Mouse (Mus musculus) CH12.LX (cell line): ENCODE measurements around the gene Iscu. TPM values are rescaled to one million over a fixed set of nuclear protein-coding genes. Genes with fewer than 3 reads are reported as not detected.
"Not testable (repeated sequence)": the region's sequence is repeated elsewhere in the genome, so short reads cannot be mapped to it uniquely, and the experiment has no call there.

Experiments used
- DNase-seq: peaks from one replicate; pipeline ENCODE4 v3.0.0-alpha.2; 2013; ENCODE audit errors: extremely low read depth
- H3K27ac ChIP-seq: 2 replicates; pipeline ENCODE4 v1.5.1; 2012; ENCODE audit warnings: low read depth, mild to moderate bottlenecking, control low read depth, moderate library complexity; ENCODE audit not compliant: insufficient read depth
- H3K27me3 ChIP-seq: replicated peaks from 2 replicates; pipeline ENCODE3; 2012; ENCODE audit warnings: inconsistent platforms
- H3K36me3 ChIP-seq, 2 experiments: replicated peaks in 1 of 2; 2 replicates each; pipeline versions ENCODE3 to v1.6.1; 2012; ENCODE audit warnings: inconsistent platforms in 1 of 2, low read length in 1 of 2, mild to moderate bottlenecking in 1 of 2, mixed read lengths in 1 of 2, moderate library complexity in 1 of 2; ENCODE audit not compliant: control insufficient read depth in 1 of 2, insufficient read depth in 1 of 2
- H3K4me1 ChIP-seq, 2 experiments: 2 replicates each; pipeline ENCODE4 v1.6.1; 2012; ENCODE audit warnings: inconsistent platforms in 1 of 2, moderate library complexity in 1 of 2; ENCODE audit not compliant: insufficient read depth in 2 of 2, control insufficient read depth in 1 of 2
- H3K4me2 ChIP-seq: 2 replicates; pipeline ENCODE4 v1.6.1; 2012; ENCODE audit warnings: low read depth, mild to moderate bottlenecking, control low read depth; ENCODE audit not compliant: poor library complexity, insufficient read depth, severe bottlenecking
- H3K4me3 ChIP-seq, 3 experiments: fragments of 150-350 bp in 1 of 3; sonication (generic) in 1 of 3; replicated peaks in 1 of 3; 2 replicates each; pipeline versions ENCODE3 to v1.5.1; 2011 to 2012; ENCODE audit warnings: low read depth in 2 of 3, low read length in 2 of 3, mild to moderate bottlenecking in 2 of 3, moderate library complexity in 2 of 3, control low read depth in 1 of 3, improper control_type of control experiment in 1 of 3, inconsistent platforms in 1 of 3, mixed read lengths in 1 of 3; ENCODE audit not compliant: poor library complexity in 1 of 3
- H3K79me2 ChIP-seq: replicated peaks from 2 replicates; pipeline ENCODE4 v1.6.1; 2012; ENCODE audit warnings: mild to moderate bottlenecking, moderate library complexity; ENCODE audit not compliant: control insufficient read depth, poor library complexity, insufficient read depth, severe bottlenecking; ENCODE audit errors: extremely low read depth
- H3K9ac ChIP-seq: 2 replicates; pipeline ENCODE4 v1.6.1; 2012; ENCODE audit warnings: low read depth, mild to moderate bottlenecking, control low read depth, moderate library complexity; ENCODE audit not compliant: insufficient read depth
- H3K9me3 ChIP-seq: replicated peaks from 2 replicates; pipeline ENCODE3; 2012; ENCODE audit warnings: low read length, inconsistent platforms, mixed read lengths
- BHLHE40 ChIP-seq: IDR thresholded peaks from 2 replicates; pipeline ENCODE4 v1.6.1; 2011; ENCODE audit warnings: mild to moderate bottlenecking, low read depth, low read length, improper control_type of control experiment
- CHD2 ChIP-seq: IDR thresholded peaks from 2 replicates; pipeline ENCODE4 v1.6.1; 2011; ENCODE audit warnings: low read length, improper control_type of control experiment
- CTCF ChIP-seq, 2 experiments: IDR thresholded peaks in 1 of 2; conservative IDR thresholded peaks in 1 of 2; 2 replicates each; pipeline ENCODE4 v1.5.1; 2011 to 2012; ENCODE audit warnings: low read depth in 2 of 2, low read length in 2 of 2, improper control_type of control experiment in 1 of 2, inconsistent platforms in 1 of 2, mild to moderate bottlenecking in 1 of 2, moderate library complexity in 1 of 2
- E2F4 ChIP-seq: IDR thresholded peaks from 2 replicates; pipeline ENCODE4 v1.6.1; 2011; ENCODE audit warnings: low read depth, low read length, improper control_type of control experiment; ENCODE audit not compliant: insufficient replicate concordance
- ELF1 ChIP-seq: IDR thresholded peaks from 2 replicates; pipeline ENCODE4 v1.6.1; 2014; ENCODE audit warnings: low read depth, mild to moderate bottlenecking, inconsistent platforms, low read length, improper control_type of control experiment
- EP300 ChIP-seq: IDR thresholded peaks from 2 replicates; pipeline ENCODE4 v1.6.1; 2011; ENCODE audit warnings: low read length, improper control_type of control experiment
- ETS1 ChIP-seq: conservative IDR thresholded peaks from 2 replicates; pipeline ENCODE4 v1.6.1; 2012; ENCODE audit warnings: low read depth, mild to moderate bottlenecking, inconsistent platforms, low read length, improper control_type of control experiment, moderate library complexity
- GABPA ChIP-seq: IDR thresholded peaks from 2 replicates; pipeline ENCODE4 v1.6.1; 2012; ENCODE audit warnings: low read depth, low read length, improper control_type of control experiment, inconsistent platforms; ENCODE audit not compliant: insufficient replicate concordance
- HCFC1 ChIP-seq: IDR thresholded peaks from 2 replicates; pipeline ENCODE4 v1.6.1; 2012; ENCODE audit warnings: low read depth, mild to moderate bottlenecking, inconsistent platforms, low read length, improper control_type of control experiment
- IRF4 ChIP-seq: IDR thresholded peaks from 2 replicates; pipeline ENCODE4 v1.6.1; 2014; ENCODE audit warnings: low read depth, mild to moderate bottlenecking, inconsistent platforms, low read length, improper control_type of control experiment
- JUN ChIP-seq: IDR thresholded peaks from 2 replicates; pipeline ENCODE4 v1.6.1; 2011; ENCODE audit warnings: low read depth, mild to moderate bottlenecking, low read length, improper control_type of control experiment, moderate library complexity; ENCODE audit not compliant: insufficient read depth
- JUND ChIP-seq: conservative IDR thresholded peaks from 2 replicates; pipeline ENCODE4 v1.6.1; 2011; ENCODE audit warnings: low read depth, low read length, improper control_type of control experiment
- MAFK ChIP-seq: IDR thresholded peaks from 2 replicates; pipeline ENCODE4 v1.6.1; 2011; ENCODE audit warnings: low read length, improper control_type of control experiment; ENCODE audit not compliant: insufficient replicate concordance
- MAX ChIP-seq: IDR thresholded peaks from 2 replicates; pipeline ENCODE4 v1.6.1; 2011; ENCODE audit warnings: low read length, improper control_type of control experiment
- MAZ ChIP-seq: IDR thresholded peaks from 2 replicates; pipeline ENCODE4 v1.6.1; 2012; ENCODE audit warnings: low read depth, mild to moderate bottlenecking, inconsistent platforms, low read length, improper control_type of control experiment, moderate library complexity
- MEF2A ChIP-seq: IDR thresholded peaks from 2 replicates; pipeline ENCODE4 v1.6.1; 2014; ENCODE audit warnings: low read depth, mild to moderate bottlenecking, inconsistent platforms, low read length, improper control_type of control experiment, borderline replicate concordance
- MXI1 ChIP-seq: IDR thresholded peaks from 2 replicates; pipeline ENCODE4 v1.6.1; 2011; ENCODE audit warnings: mild to moderate bottlenecking, low read depth, low read length, improper control_type of control experiment
- MYC ChIP-seq: IDR thresholded peaks from 2 replicates; pipeline ENCODE4 v1.6.1; 2011; ENCODE audit warnings: low read depth, mild to moderate bottlenecking, improper control_type of control experiment, low read length
- NELFE ChIP-seq: IDR thresholded peaks from 2 replicates; pipeline ENCODE4 v1.6.1; 2011; ENCODE audit warnings: low read depth, low read length, improper control_type of control experiment
- NRF1 ChIP-seq: IDR thresholded peaks from 2 replicates; pipeline ENCODE4 v1.6.1; 2014; ENCODE audit warnings: low read depth, mild to moderate bottlenecking, inconsistent platforms, low read length, improper control_type of control experiment, moderate library complexity
- PAX5 ChIP-seq: IDR thresholded peaks from 2 replicates; pipeline ENCODE4 v1.6.1; 2012; ENCODE audit warnings: low read length, inconsistent platforms, mixed read lengths
- RAD21 ChIP-seq: IDR thresholded peaks from 2 replicates; pipeline ENCODE4 v1.6.1; 2011; ENCODE audit warnings: low read depth, mild to moderate bottlenecking, low read length, improper control_type of control experiment, moderate library complexity
- SIN3A ChIP-seq: IDR thresholded peaks from 2 replicates; pipeline ENCODE4 v1.6.1; 2012; ENCODE audit warnings: low read length, improper control_type of control experiment, inconsistent platforms
- SMC3 ChIP-seq: IDR thresholded peaks from 2 replicates; pipeline ENCODE4 v1.6.1; 2011; ENCODE audit warnings: low read depth, low read length, improper control_type of control experiment
- TBP ChIP-seq: conservative IDR thresholded peaks from 2 replicates; pipeline ENCODE4 v1.6.1; 2011; ENCODE audit warnings: low read depth, low read length, improper control_type of control experiment
- TCF12 ChIP-seq: IDR thresholded peaks from 2 replicates; pipeline ENCODE4 v1.6.1; 2014; ENCODE audit warnings: low read depth, mild to moderate bottlenecking, inconsistent platforms, low read length, improper control_type of control experiment
- UBTF ChIP-seq: IDR thresholded peaks from 2 replicates; pipeline ENCODE4 v1.6.1; 2012; ENCODE audit warnings: low read depth, mild to moderate bottlenecking, inconsistent platforms, low read length, improper control_type of control experiment, moderate library complexity
- USF1 ChIP-seq: IDR thresholded peaks from 2 replicates; pipeline ENCODE4 v1.6.1; 2014; ENCODE audit warnings: low read depth, mild to moderate bottlenecking, inconsistent platforms, low read length, improper control_type of control experiment
- USF2 ChIP-seq: conservative IDR thresholded peaks from 2 replicates; pipeline ENCODE4 v1.6.1; 2011; ENCODE audit warnings: low read depth, low read length, improper control_type of control experiment
- ZKSCAN1 ChIP-seq: IDR thresholded peaks from 2 replicates; pipeline ENCODE4 v1.6.1; 2012; ENCODE audit warnings: low read depth, inconsistent platforms, low read length, improper control_type of control experiment, borderline replicate concordance
- ZMIZ1 ChIP-seq: IDR thresholded peaks from 2 replicates; pipeline ENCODE4 v1.6.1; 2012; ENCODE audit warnings: low read depth, mild to moderate bottlenecking, inconsistent platforms, low read length, improper control_type of control experiment
- ZNF384 ChIP-seq: IDR thresholded peaks from 2 replicates; pipeline ENCODE4 v1.6.1; 2012; ENCODE audit warnings: low read depth, low read length, improper control_type of control experiment, inconsistent platforms
- dilution Hi-C: fragments of 300-500 bp; cut with MboI; formaldehyde crosslinking; loops from 2 replicates; pipeline ENCODE4 v1.14.3; 2020; ENCODE audit warnings: low sequenced_read_pairs; ENCODE audit not compliant: extremely low pct_unique_long_range_greater_than_20kb, extremely low pct_ligation_motif_present
- in situ Hi-C: fragments of 300-500 bp; cut with MboI; formaldehyde crosslinking; loops from 3 replicates; pipeline ENCODE4 v1.14.3; 2019; ENCODE audit warnings: low sequenced_read_pairs, low pct_ligation_motif_present, low pct_unique_long_range_greater_than_20kb, mixed read lengths
- polyA plus RNA-seq: library from polyadenylated mRNA; unstranded; fragments of >175 nt; gene quantifications from 2 replicates; pipeline ENCODE4 v1.2.1, GENCODE M21; 2012; ENCODE audit warnings: low read depth; ENCODE audit not compliant: insufficient read length
- total RNA-seq, 2 experiments: library from RNA; depleted of rRNA; stranded (reverse); fragments of 300-350 nt in 1 of 2; fragments of >200 nt in 1 of 2; gene quantifications; 2 replicates each; pipeline ENCODE4 v1.2.3; 2012 to 2014

The Iscu gene
- total and polyA plus RNA-seq, 3 experiments = 72.1 to 86.7 (median 79.3) TPM

DNA sequence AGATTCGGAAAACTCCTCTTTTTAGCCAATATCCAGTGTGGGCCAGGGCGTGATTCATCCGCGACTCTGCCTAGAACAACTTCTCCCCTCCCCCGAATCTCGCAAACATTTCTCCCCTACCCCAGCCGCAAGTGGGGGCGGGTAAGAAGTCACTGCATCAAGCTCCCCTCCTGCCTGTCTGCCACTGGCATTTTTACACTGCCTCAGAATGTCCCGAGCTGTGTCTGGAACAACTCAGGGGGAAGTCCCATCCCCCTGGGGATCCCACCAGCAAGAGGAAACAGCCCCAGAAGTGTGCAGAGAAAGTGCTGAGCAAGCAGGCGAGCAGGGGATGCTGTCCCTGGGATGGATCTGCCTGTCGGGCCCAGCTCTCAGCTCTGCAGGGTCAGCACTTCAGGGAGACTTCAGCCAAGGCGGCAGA, 11.0 kb downstream of the Iscu start:
- in situ Hi-C loops = no loop called here
- H3K4me3 ChIP-seq = no peak overlapping the region
- H3K9ac ChIP-seq = no peak overlapping the region
- peak; percentile 93 for DNase-seq
- H3K27ac ChIP-seq = peak overlapping the region; percentile 15; the same call in 1 of the 2 replicates
- peak; percentile 94 for TF ChIP-seq BHLHE40
- TF ChIP-seq MXI1 = peak; percentile 45; the same call in 1 of the 2 replicates
- TF ChIP-seq MAFK = peak; percentile 100
- TF ChIP-seq JUN = no peak
- no peak for TF ChIP-seq MYC
- peak; percentile 90 for TF ChIP-seq MAZ
- TF ChIP-seq SIN3A = 0 out of 2 replicates have a peak, but pooled peaks have one; percentile 27
- no peak for TF ChIP-seq CTCF (conservative IDR thresholded peaks at IDR 0.05 in 1 of 2, IDR thresholded peaks at IDR 0.05 in 1 of 2; ENCODE audit: low read depth in 2 of 2, low read length in 2 of 2)
- no peak for TF ChIP-seq TBP
- peak; percentile 81; the same call in 1 of the 2 replicates for TF ChIP-seq TCF12
- no peak; the same call in 1 of the 2 replicates for TF ChIP-seq JUND
- TF ChIP-seq USF1 = no peak
- TF ChIP-seq ZNF384 = no peak
- TF ChIP-seq IRF4 = peak; percentile 86
- TF ChIP-seq UBTF = 0 out of 2 replicates have a peak, but pooled peaks have one; percentile 48
- peak; percentile 82 for TF ChIP-seq EP300
- no peak for TF ChIP-seq PAX5
- TF ChIP-seq GABPA = no peak
- peak; percentile 7; the same call in 1 of the 2 replicates for TF ChIP-seq SMC3
- no peak for TF ChIP-seq USF2
- peak; percentile 40; the same call in 1 of the 2 replicates for TF ChIP-seq ELF1
- no peak for TF ChIP-seq ZKSCAN1
- no peak for TF ChIP-seq ZMIZ1
- no peak for TF ChIP-seq NELFE
- no peak for TF ChIP-seq HCFC1
- TF ChIP-seq ETS1 = peak; percentile 96
- TF ChIP-seq MAX = no peak
- no peak for TF ChIP-seq NRF1
- TF ChIP-seq MEF2A = peak; percentile 76; the same call in 1 of the 2 replicates
- TF ChIP-seq E2F4 = no peak
- peak; percentile 1 for TF ChIP-seq RAD21
- TF ChIP-seq CHD2 = peak; percentile 62
- dilution Hi-C loops = no loop called here
- peaks cover 10 to 46% of the 10 kb centered on the region in 2 experiments for H3K4me1 ChIP-seq
- H3K4me2 ChIP-seq = no peak overlapping the region
- H3K9me3 ChIP-seq = peaks cover 4% of the 10 kb centered on the region
- no peaks in the 10 kb centered on the region for H3K27me3 ChIP-seq
- H3K79me2 ChIP-seq = no peaks in the 10 kb centered on the region
- peaks cover 0 to 8% of the 10 kb centered on the region in 2 experiments for H3K36me3 ChIP-seq

DNA sequence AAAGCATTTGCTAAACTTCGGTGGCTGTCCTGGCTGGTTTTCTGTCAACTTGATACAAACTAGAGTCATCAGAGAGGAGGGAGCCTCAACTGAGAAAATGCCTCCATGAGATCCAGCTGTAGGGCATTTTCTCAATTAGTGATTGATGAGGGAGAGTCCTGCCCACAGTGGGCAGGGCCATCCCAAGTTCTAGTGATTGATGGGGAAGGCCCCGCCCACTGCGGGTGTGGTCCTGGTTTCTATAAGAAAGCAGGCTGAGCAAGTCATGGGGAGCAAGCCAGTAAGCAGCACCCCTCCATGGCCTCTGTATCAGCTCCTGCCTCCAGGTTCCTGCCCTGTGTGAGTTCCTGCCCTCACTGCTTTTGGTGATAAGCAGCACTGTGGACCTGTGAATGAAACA, 11.6 kb downstream of the Iscu start:
- peaks cover 9 to 41% of the 10 kb centered on the region in 2 experiments for H3K4me1 ChIP-seq
- DNase-seq, H3K36me3 ChIP-seq, H3K9ac ChIP-seq, H3K9me3 ChIP-seq, H3K79me2 ChIP-seq, H3K4me3 ChIP-seq, dilution Hi-C loops, in situ Hi-C loops, H3K27me3 ChIP-seq, H3K4me2 ChIP-seq: not testable (repeated sequence)
- H3K27ac ChIP-seq = peak overlapping the region; percentile 15; the same call in 1 of the 2 replicates
